Mouse (Mus musculus): ENCODE results near the gene Gja1. TPM values are rescaled to one million over a fixed set of nuclear protein-coding genes. Genes with fewer than 3 reads are reported as not detected.

Gja1 gene
- polyA plus RNA-seq (2014; fragmentation: Illumina TruSeq; extraction: RNeasy Lipid Tissue Mini Kit (QIAGEN cat#74804); ENCODE audit: low read depth, low replicate concordance): 361 TPM

GRCm38 (mm10) chr10:56377097-56377965 is at the start of gene Gja1:
Gene Gja1 (plus strand): TSS chr10:56377330.

Other genes starting within 250 kb of the Gja1 start
- 3.0 TPM for gene Tbc1d32, start 148.6 kb upstream of the Gja1 start, polyA plus RNA-seq (2014; fragmentation: Illumina TruSeq; extraction: RNeasy Lipid Tissue Mini Kit (QIAGEN cat#74804); ENCODE audit: low read depth, low replicate concordance)